Mouse (Mus musculus): ENCODE measurements around the gene Psip1. TPM values are rescaled to one million over a fixed set of nuclear protein-coding genes. Genes with fewer than 3 reads are reported as not detected.
"Not testable (repeated sequence)": the region's sequence is repeated elsewhere in the genome, so short reads cannot be mapped to it uniquely, and the experiment has no call there.

The Psip1 gene
- 364 and 379 TPM in 2 replicates for polyA plus RNA-seq (2016; fragmentation: Nextera tagmentation; extraction: Ambion mirVana)

DNA sequence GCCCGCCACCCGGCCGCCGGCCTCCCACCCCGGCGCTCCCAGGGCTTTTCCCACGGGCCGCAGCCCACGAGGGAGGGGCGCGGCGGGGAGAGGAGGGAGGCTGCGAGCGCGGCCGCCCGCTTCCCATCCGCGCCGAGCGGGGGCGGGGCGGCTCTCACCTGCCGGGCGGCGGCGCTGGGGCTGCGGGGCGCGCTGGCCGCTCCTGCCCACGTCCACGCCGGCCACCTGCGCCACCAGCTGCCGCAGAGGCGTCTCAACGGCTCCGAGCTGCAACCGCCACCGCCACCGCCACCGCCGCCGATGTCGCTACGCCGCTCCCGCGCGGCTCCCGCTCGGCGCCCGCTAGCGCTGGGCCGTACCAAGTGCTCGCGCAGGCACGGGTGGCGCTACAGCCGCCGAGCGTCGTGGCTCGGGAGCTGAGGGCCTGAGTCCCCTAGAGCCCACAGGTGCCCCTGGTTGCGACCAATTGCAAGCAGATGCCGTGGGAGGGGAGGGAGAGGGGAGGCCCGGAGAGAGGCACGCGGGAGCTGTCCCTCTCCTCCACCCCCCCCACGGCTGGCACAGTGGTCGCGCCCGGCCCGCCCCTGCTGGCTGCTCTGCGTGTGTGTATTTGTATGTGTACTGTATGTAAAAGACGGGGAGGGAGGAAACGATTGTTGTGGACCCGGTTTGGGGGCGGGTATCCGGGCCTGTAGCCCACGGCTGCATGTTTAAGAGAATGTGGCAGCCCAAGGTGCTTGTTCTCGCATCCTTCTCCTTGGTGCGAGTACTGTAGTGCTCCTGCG is at the start of gene Psip1:
Psip1 (minus strand) TSS at position 343 of the 785 bp plus-strand sequence.
- ATAC-seq (ENCODE audit: low FRiP score) = peak; percentile 97
- Histone ChIP-seq H3K4me1 (peaks cover 24% of the 10 kb centered on the region), H3K9me3 (replicated peaks) (no peaks in the 10 kb centered on the region), H3K27me3 (no peaks in the 10 kb centered on the region), H3K36me3 (peaks cover 12% of the 10 kb centered on the region), H3K4me2 (replicated peaks) (peak within 1 kb of the TSS; percentile 65), H3K27ac (peak within 1 kb of the TSS; percentile 98), H3K9ac (peak within 1 kb of the TSS; percentile 94), H3K4me3 (peak within 1 kb of the TSS; percentile 78)
- under 1% methylated on average over 54 of the region's 86 CpGs for WGBS

DNA sequence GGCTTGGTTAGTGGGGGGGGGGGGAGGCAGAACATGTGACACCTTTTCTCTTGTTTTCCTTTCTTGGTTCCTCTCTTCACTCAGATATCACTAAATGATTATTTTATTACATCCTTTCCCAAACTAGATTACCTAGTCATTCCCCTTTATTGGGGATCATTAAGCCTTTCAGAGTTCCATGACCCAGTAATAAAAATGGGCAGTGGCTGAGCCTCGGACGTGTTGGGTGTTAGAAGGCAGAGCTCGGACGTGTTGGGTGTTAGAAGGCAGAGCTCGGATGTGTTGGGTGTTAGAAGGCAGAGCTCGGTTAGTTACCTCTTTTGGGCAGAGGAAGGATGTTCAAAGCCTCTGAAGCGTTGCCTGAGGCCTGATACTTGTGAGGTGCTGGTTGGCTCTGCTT is 47.8 kb upstream of the Psip1 start:
- Histone ChIP-seq H3K4me3 (no peak overlapping the region), H3K9me3 (replicated peaks) (no peaks in the 10 kb centered on the region), H3K36me3 (no peaks in the 10 kb centered on the region), H3K4me2 (replicated peaks) (no peak overlapping the region), H3K27me3 (no peaks in the 10 kb centered on the region), H3K4me1 (no peaks in the 10 kb centered on the region), H3K27ac (no peak overlapping the region), H3K9ac (no peak overlapping the region)
- ATAC-seq (ENCODE audit: low FRiP score) = no peak
- 82% methylated on average over 7 of the region's 7 CpGs for WGBS

DNA sequence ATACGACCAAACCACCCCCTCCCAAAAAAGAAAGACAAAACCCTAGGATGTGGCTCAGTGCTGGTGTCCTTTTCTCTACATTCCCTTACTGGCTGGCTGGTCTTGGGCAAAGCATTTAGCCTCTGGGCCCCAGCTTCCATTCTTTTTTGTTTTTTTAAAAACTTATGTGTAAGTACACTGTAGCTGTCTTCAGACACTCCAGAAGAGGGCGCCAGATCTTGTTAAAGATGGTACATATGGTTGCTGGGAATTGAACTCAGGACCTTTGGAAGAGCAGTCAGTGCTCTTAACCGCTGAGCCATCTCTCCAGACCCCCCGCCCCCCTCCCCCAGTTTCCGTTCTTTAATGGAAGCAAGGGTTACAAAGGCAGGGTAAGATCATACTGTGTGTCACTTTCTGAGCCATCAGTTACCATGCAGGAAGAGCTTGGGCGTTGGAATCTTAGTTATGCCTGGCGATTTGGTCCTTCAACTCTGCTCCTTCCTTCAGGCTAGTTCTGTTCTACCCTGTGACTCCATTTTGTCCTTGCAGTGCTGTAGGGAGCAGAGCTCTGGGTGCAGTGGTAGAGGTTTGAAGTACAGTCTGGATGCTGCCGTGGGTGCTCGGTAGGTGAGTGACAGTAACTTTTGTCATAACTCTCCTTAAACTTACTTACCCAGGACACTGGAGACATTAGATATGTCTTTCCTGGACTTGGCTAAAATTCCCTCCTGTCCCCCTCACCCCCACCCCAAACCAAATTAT is 47.1 kb upstream of the Psip1 start:
- Histone ChIP-seq H3K9me3 (replicated peaks) (no peaks in the 10 kb centered on the region), H3K4me1 (no peaks in the 10 kb centered on the region), H3K4me3 (no peak overlapping the region), H3K36me3 (no peaks in the 10 kb centered on the region), H3K4me2 (replicated peaks) (no peak overlapping the region), H3K9ac (no peak overlapping the region), H3K27ac (no peak overlapping the region), H3K27me3 (no peaks in the 10 kb centered on the region)
- 83% methylated on average over 9 of the region's 9 CpGs for WGBS
- ATAC-seq (ENCODE audit: low FRiP score) = no peak

DNA sequence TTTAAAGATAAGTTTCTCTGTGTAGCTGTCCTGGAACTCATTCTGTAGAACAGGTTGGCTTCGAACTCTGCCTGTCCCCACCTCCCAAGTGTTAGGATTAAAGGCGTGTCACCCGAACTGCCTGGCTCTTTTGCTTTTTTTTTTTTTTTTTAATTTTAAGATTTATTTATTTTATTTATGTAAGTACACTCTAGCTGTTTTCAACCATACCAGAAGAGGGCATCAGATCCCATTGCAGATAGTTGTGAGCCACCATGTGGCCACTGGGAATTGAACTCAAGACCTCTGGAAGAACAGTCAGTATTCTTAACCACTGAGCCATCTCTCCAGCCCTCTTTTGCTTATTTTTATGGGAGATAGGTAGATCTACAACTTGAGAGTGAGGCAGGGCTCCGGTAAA is 43.8 kb upstream of the Psip1 start:
- not testable (repeated sequence) for H3K36me3 ChIP-seq; H3K9me3 ChIP-seq (replicated peaks); H3K4me1 ChIP-seq; H3K27ac ChIP-seq; H3K4me3 ChIP-seq; H3K4me2 ChIP-seq (replicated peaks); ATAC-seq (ENCODE audit: low FRiP score); H3K27me3 ChIP-seq; H3K9ac ChIP-seq
- WGBS = 94% methylated on average over 4 of the region's 4 CpGs

DNA sequence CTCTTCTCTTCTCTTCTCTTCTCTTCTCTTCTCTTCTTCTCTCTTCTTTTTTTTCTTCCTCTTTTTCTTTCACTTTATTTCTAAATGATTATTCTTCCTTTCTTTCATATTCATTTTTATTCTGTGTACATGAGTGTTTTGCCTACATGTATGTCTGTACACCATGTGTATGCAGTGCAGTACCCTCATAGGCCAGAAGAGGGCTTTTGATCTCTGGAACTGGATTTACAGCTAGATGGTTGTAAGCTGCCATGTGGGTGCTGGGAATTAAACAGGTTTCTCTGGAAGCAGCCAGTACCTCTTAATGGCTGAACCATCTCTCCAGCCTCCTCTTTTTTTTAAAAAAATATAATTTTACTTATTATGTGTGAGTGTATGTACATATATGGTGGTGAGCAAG is 41.7 kb upstream of the Psip1 start:
- H3K36me3 ChIP-seq = no peaks in the 10 kb centered on the region
- H3K4me3 ChIP-seq = no peak overlapping the region
- H3K4me1 ChIP-seq = peaks cover 15% of the 10 kb centered on the region
- ATAC-seq (ENCODE audit: low FRiP score) = no peak
- H3K4me2 ChIP-seq (replicated peaks) = no peak overlapping the region
- H3K27ac ChIP-seq = no peak overlapping the region
- H3K9ac ChIP-seq = no peak overlapping the region
- H3K9me3 ChIP-seq (replicated peaks) = no peaks in the 10 kb centered on the region
- no peaks in the 10 kb centered on the region for H3K27me3 ChIP-seq

DNA sequence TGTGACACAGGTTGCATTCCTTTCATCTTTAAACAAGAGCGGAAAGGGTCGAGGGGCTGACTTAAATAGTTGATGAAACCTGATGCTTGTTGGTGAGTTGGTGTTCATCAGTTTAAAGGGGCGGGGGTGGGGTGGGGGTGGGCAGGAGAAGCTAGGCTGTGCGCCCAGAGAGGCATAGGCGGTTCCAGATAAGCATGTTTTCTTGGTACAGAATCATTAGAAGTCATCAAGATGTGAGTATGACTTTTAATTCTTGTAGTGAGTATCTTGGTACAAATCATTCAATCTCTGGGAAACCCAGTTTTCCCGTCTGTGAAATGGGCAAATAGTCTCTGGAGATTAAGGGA is 40.7 kb upstream of the Psip1 start:
- H3K4me1 ChIP-seq = peaks cover 15% of the 10 kb centered on the region
- ATAC-seq (ENCODE audit: low FRiP score) = no peak
- no peak overlapping the region for H3K4me2 ChIP-seq (replicated peaks)
- no peaks in the 10 kb centered on the region for H3K9me3 ChIP-seq (replicated peaks)
- H3K9ac ChIP-seq = no peak overlapping the region
- H3K27me3 ChIP-seq = no peaks in the 10 kb centered on the region
- H3K36me3 ChIP-seq = no peaks in the 10 kb centered on the region
- no peak overlapping the region for H3K4me3 ChIP-seq
- WGBS = 67% methylated on average over 6 of the region's 6 CpGs
- H3K27ac ChIP-seq = no peak overlapping the region

DNA sequence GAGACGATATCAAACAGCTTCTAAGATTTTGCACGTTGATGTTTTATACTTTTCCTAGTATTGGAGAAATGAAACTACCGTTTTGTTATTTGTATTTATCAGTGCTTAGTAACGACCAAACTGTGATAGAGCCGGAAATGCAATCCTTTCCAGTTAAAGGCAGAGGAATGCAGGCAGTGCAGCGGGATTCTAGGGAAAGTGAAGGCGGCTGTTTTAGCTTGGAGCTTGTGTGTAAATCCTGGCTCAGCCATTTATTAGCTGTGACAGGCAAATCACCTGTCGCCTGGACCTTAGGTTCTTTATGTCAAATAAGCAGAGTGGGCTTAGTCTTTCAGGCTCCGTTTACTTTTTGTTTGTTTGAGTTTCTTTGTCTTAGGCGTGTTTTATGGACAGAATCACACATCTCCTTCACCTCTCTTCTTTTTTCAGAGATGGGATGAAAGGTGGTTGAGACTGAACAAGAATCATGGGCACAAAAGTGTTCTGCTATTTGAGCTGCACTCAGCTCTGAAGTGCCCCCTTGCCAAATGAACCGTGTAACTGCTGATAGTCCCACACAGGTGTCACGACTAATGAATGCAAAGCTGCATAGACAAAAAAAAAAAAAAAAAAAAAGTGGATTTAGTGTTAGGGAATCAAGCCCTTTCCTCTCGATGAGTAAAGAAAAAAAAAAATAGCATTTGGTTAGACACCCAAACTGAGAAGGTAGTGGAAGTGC is 40.2 kb upstream of the Psip1 start:
- ATAC-seq (ENCODE audit: low FRiP score) = no peak
- WGBS = 9% methylated on average over 13 of the region's 13 CpGs
- no peak overlapping the region for H3K27ac ChIP-seq
- no peaks in the 10 kb centered on the region for H3K36me3 ChIP-seq
- peaks cover 15% of the 10 kb centered on the region for H3K4me1 ChIP-seq
- H3K4me2 ChIP-seq (replicated peaks) = peak overlapping the region; percentile 77
- no peaks in the 10 kb centered on the region for H3K27me3 ChIP-seq
- no peak overlapping the region for H3K9ac ChIP-seq
- H3K9me3 ChIP-seq (replicated peaks) = no peaks in the 10 kb centered on the region
- peak overlapping the region; percentile 70 for H3K4me3 ChIP-seq

DNA sequence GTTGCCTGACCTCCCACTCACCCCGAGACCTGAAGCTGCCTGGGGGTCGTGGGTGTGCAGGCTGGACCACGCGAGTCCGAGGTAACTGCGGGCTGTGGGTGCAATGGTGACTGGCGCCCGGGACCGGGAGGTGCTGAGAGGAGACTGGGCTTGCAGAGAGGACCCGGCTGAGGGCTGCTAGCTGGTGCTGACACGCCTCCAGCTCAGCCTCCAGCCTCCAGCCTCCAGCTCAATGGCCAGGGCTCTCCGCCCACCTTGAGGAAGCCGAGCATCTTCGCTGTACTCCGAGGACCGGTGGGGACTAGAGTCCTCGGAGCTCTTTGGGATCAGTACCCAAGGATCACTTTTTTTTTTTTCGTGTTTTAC is 39.4 kb upstream of the Psip1 start:
- no peaks in the 10 kb centered on the region for H3K9me3 ChIP-seq (replicated peaks)

DNA sequence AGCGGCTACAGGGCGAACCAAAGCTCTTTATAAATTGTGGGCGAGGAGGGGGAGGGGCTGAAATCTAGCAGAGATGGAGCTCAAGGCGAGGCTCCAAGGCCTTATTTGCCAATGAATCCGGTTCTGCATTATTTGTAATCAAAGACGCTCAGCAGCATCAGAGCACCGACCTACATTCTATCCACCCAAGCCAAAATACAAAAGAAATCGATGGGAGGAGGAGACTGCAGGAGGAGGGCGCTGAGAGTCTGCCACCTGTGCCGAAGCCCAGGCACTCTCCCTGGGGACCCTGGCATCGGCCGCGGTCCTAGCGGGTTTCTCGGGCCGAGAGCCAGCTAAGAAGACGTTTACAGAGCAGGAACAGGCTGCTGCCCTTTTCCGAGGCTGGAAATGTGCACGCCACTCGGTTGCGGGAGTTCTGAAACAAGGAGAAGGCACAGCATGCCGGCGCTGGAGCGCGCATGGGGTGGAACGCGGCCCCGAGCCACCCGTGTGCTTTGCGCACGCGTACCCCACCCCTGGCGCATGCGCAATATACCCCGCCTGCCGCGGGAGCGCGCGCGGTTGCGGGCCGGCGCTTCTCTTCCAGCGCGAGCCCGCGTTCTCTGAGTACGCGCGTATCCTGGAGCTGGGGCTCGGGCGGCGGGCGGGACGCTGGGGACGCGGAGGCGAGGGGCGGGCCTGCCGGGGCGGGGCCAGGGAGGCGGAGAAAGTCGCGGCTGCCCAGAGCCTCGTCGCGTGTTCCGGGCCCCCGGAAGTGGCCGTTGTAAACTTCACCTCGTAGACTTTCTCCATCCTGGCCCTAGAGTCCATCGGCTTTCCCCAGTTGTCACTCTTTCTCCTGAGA is 38.8 kb upstream of the Psip1 start, which contains the start of gene Ccdc171:
Ccdc171 (plus strand) TSS at position 703 of the 847 bp plus-strand sequence.
- under 1% methylated on average over 65 of the region's 73 CpGs for WGBS
- H3K27ac ChIP-seq = peak within 1 kb of the TSS; percentile 99
- H3K9me3 ChIP-seq (replicated peaks) = no peaks in the 10 kb centered on the region
- H3K4me2 ChIP-seq (replicated peaks) = peak within 1 kb of the TSS; percentile 77
- no peaks in the 10 kb centered on the region for H3K36me3 ChIP-seq
- no peaks in the 10 kb centered on the region for H3K27me3 ChIP-seq
- H3K4me3 ChIP-seq = peak within 1 kb of the TSS; percentile 70
- peak within 1 kb of the TSS; percentile 80 for H3K9ac ChIP-seq
- peak; percentile 97 for ATAC-seq (ENCODE audit: low FRiP score)
- peaks cover 15% of the 10 kb centered on the region for H3K4me1 ChIP-seq

More for the DNA sequence above, 39.4 kb upstream of the Psip1 start:
- Histone ChIP-seq H3K36me3 (no peaks in the 10 kb centered on the region), H3K4me3 (peak overlapping the region; percentile 70), H3K4me2 (replicated peaks) (peak overlapping the region; percentile 77), H3K4me1 (peaks cover 15% of the 10 kb centered on the region), H3K27me3 (no peaks in the 10 kb centered on the region), H3K27ac (peak overlapping the region; percentile 99), H3K9ac (peak overlapping the region; percentile 77)
- WGBS = under 1% methylated on average over 18 of the region's 18 CpGs
- peak; percentile 71 for ATAC-seq (ENCODE audit: low FRiP score)

DNA sequence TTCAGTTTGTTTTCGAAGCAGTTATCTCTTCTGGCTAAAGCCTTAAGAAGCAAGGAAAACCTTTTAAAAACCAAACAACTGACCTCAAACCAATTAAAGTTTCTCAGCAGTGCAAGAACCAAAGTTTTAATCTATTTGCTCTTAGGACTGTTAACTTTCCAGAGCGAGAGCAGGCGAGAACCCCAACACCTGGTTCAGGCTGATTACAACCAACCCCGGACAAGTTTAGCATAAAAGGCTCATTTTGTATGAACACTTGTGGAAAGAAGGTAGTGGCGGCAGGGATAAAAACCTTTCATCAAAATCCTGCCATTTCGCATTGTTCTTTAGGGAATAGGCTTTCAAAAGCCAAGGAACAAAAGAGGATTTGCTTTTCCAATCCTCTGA is 38.2 kb upstream of the Psip1 start:
- 13% methylated on average over 6 of the region's 6 CpGs for WGBS
- peaks cover 15% of the 10 kb centered on the region for H3K4me1 ChIP-seq
- peak; percentile 9 for ATAC-seq (ENCODE audit: low FRiP score)

DNA sequence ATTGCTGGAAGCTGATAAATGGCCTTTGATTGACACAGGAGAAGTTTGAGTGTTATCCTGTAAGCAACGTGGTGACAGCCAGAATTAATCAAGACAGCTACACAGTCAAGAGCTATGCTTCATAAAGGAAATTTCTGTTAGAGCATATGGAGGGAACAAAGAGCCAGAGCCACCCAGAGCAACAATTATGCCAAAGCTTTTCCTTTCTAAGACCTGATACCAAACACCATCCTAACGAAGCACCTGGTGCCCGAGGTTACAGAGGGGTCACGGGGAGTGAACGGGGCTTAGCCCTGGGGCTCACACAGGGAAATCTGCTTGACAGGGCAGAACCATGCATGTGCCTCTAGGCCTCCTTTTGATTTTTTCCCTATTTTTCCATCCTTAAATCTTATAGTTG is 35.8 kb upstream of the Psip1 start:
- H3K9ac ChIP-seq = no peak overlapping the region

More for the DNA sequence above, 38.2 kb upstream of the Psip1 start:
- Histone ChIP-seq H3K9me3 (replicated peaks) (no peaks in the 10 kb centered on the region), H3K4me2 (replicated peaks) (peak overlapping the region; percentile 77), H3K4me3 (peak overlapping the region; percentile 70), H3K9ac (peak overlapping the region; percentile 80), H3K27ac (peak overlapping the region; percentile 99), H3K27me3 (no peaks in the 10 kb centered on the region), H3K36me3 (no peaks in the 10 kb centered on the region)

More for the DNA sequence above, 35.8 kb upstream of the Psip1 start:
- no peak overlapping the region for H3K4me3 ChIP-seq
- WGBS = 44% methylated on average over 5 of the region's 5 CpGs
- H3K9me3 ChIP-seq (replicated peaks) = no peaks in the 10 kb centered on the region
- ATAC-seq (ENCODE audit: low FRiP score) = no peak
- H3K27me3 ChIP-seq = no peaks in the 10 kb centered on the region
- no peak overlapping the region for H3K27ac ChIP-seq
- peaks cover 15% of the 10 kb centered on the region for H3K4me1 ChIP-seq
- no peaks in the 10 kb centered on the region for H3K36me3 ChIP-seq
- no peak overlapping the region for H3K4me2 ChIP-seq (replicated peaks)
